Mouse (Mus musculus): ENCODE measurements around the gene Tmem237. TPM values are rescaled to one million over a fixed set of nuclear protein-coding genes. Genes with fewer than 3 reads are reported as not detected.

The Tmem237 gene
- polyA plus RNA-seq (2012; rRNA removed) = 18.2 and 24.5 TPM in 2 replicates

GRCm38 (mm10) chr1:59119720-59120457 lies at the start of gene Tmem237:
TSS of gene Tmem237 (minus strand) at chr1:59120408.
- DNase-seq (ENCODE audit: low spot score) = peak; percentile 86

- no peak for DNase-seq (ENCODE audit: low spot score)
Observed at GRCm38 (mm10) chr1:59169586-59169985, 49.4 kb upstream of the Tmem237 start.

- DNase-seq (ENCODE audit: low spot score) = no peak
Observed at GRCm38 (mm10) chr1:59168556-59168955, 48.3 kb upstream of the Tmem237 start.

- DNase-seq (ENCODE audit: low spot score) = no peak
Observed at GRCm38 (mm10) chr1:59167654-59168425, 47.6 kb upstream of the Tmem237 start.

- DNase-seq (ENCODE audit: low spot score) = no peak
Observed at GRCm38 (mm10) chr1:59166232-59166905, 46.2 kb upstream of the Tmem237 start.

GRCm38 (mm10) chr1:59163918-59164317 lies 43.7 kb upstream of the Tmem237 start:
- no peak for DNase-seq (ENCODE audit: low spot score)

GRCm38 (mm10) chr1:59163030-59163461 lies 42.8 kb upstream of the Tmem237 start, which contains the start of gene Mpp4:
TSS of gene Mpp4 (minus strand) at chr1:59163389.
- DNase-seq (ENCODE audit: low spot score) = no peak

- no peak for DNase-seq (ENCODE audit: low spot score)
Observed at GRCm38 (mm10) chr1:59162309-59163024, 42.3 kb upstream of the Tmem237 start.

- no peak for DNase-seq (ENCODE audit: low spot score)
Observed at GRCm38 (mm10) chr1:59161396-59161795, 41.2 kb upstream of the Tmem237 start.

GRCm38 (mm10) chr1:59160871-59161270 lies 40.7 kb upstream of the Tmem237 start:
- DNase-seq (ENCODE audit: low spot score) = no peak

- no peak for DNase-seq (ENCODE audit: low spot score)
Observed at GRCm38 (mm10) chr1:59159136-59159535, 38.9 kb upstream of the Tmem237 start.

- no peak for DNase-seq (ENCODE audit: low spot score)
Observed at GRCm38 (mm10) chr1:59158498-59158897, 38.3 kb upstream of the Tmem237 start.

- no peak for DNase-seq (ENCODE audit: low spot score)
Observed at GRCm38 (mm10) chr1:59157846-59158245, 37.6 kb upstream of the Tmem237 start.

- no peak for DNase-seq (ENCODE audit: low spot score)
Observed at GRCm38 (mm10) chr1:59152346-59152745, 32.1 kb upstream of the Tmem237 start.

GRCm38 (mm10) chr1:59150542-59150941 lies 30.3 kb upstream of the Tmem237 start:
- no peak for DNase-seq (ENCODE audit: low spot score)

GRCm38 (mm10) chr1:59144543-59144942 lies 24.3 kb upstream of the Tmem237 start:
- DNase-seq (ENCODE audit: low spot score) = no peak

- DNase-seq (ENCODE audit: low spot score) = no peak
Observed at GRCm38 (mm10) chr1:59142809-59143208, 22.6 kb upstream of the Tmem237 start.

GRCm38 (mm10) chr1:59134419-59134818 lies 14.2 kb upstream of the Tmem237 start:
- DNase-seq (ENCODE audit: low spot score) = no peak

GRCm38 (mm10) chr1:59128879-59129278 lies 8.7 kb upstream of the Tmem237 start:
- DNase-seq (ENCODE audit: low spot score) = no peak

GRCm38 (mm10) chr1:59125558-59125957 lies 5.3 kb upstream of the Tmem237 start:
- no peak for DNase-seq (ENCODE audit: low spot score)

- no peak for DNase-seq (ENCODE audit: low spot score)
Observed at GRCm38 (mm10) chr1:59110524-59110923, 9.7 kb downstream of the Tmem237 start.

- DNase-seq (ENCODE audit: low spot score) = no peak
Observed at GRCm38 (mm10) chr1:59102071-59102470, 18.1 kb downstream of the Tmem237 start.

All from urinary bladder, adult 2 months (tissue).